Mouse (Mus musculus) neural tube, embryonic 15.5 days (tissue): ENCODE measurements around the gene Dagla. TPM values are rescaled to one million over a fixed set of nuclear protein-coding genes. Genes with fewer than 3 reads are reported as not detected.

Experiments
- ATAC-seq: fragments of 200-750 bp; cut with Nextera tagmentation; 2 replicates; pipeline ENCODE4 v1.8.0; 2017; ENCODE audit warnings: mild to moderate bottlenecking, moderate TSS enrichment, moderate library complexity; ENCODE audit not compliant: low FRiP score
- H3K27ac ChIP-seq: fragments of 300-500 bp; sonication (generic); replicated peaks from 2 replicates; pipeline ENCODE4 v1.5.1; 2015; ENCODE audit warnings: mild to moderate bottlenecking, inconsistent platforms
- H3K27me3 ChIP-seq: fragments of 300-500 bp; sonication (generic); replicated peaks from 2 replicates; pipeline ENCODE4 v1.6.1; 2015; ENCODE audit warnings: inconsistent platforms
- H3K36me3 ChIP-seq: fragments of 300-500 bp; sonication (generic); 2 replicates; pipeline ENCODE4 v1.6.1; 2015; ENCODE audit warnings: inconsistent platforms
- H3K4me1 ChIP-seq: fragments of 300-500 bp; sonication (generic); 2 replicates; pipeline ENCODE4 v1.6.1; 2015; ENCODE audit warnings: inconsistent platforms
- H3K4me2 ChIP-seq: fragments of 300-500 bp; sonication (generic); 2 replicates; pipeline ENCODE4 v1.6.1; 2015; ENCODE audit warnings: inconsistent platforms, mild to moderate bottlenecking, moderate library complexity
- H3K4me3 ChIP-seq: fragments of 300-500 bp; sonication (generic); replicated peaks from 2 replicates; pipeline ENCODE4 v1.5.1; 2015; ENCODE audit warnings: mild to moderate bottlenecking, inconsistent platforms
- H3K9ac ChIP-seq: fragments of 300-500 bp; sonication (generic); replicated peaks from 2 replicates; pipeline ENCODE4 v1.6.1; 2015; ENCODE audit warnings: mild to moderate bottlenecking, inconsistent platforms
- H3K9me3 ChIP-seq: fragments of 300-500 bp; sonication (generic); replicated peaks from 2 replicates; pipeline ENCODE4 v1.6.1; 2016; ENCODE audit warnings: inconsistent platforms
- WGBS: fragments of 180-500 bp; shearing (Covaris S2); methylation state at CpG from one replicate; pipeline ENCODE4 v1.1.7; 2015; ENCODE audit warnings: mixed read lengths; 5-methylcytosine and 5-hydroxymethylcytosine counted together
- polyA plus RNA-seq: library from polyadenylated mRNA; unstranded; fragments of >200 nt; fragmentation: Nextera tagmentation; extraction: Ambion mirVana; gene quantifications from 2 replicates; pipeline ENCODE4 v1.2.1, GENCODE M21; 2015

Dagla gene
- polyA plus RNA-seq, 1 experiment from 2014 or later, result 12.2 TPM

GRCm38 (mm10) chr19:10235784-10236565 lies 68.7 kb downstream of the Dagla start:
- no peak for ATAC-seq
- Histone ChIP-seq H3K9me3 (no peaks in the 10 kb centered on the region), H3K4me3 (no peak overlapping the region), H3K27me3 (peaks cover 17% of the 10 kb centered on the region), H3K4me2 (no peak overlapping the region), H3K36me3 (no peaks in the 10 kb centered on the region), H3K9ac (no peak overlapping the region), H3K27ac (no peak overlapping the region), H3K4me1 (peaks cover 9% of the 10 kb centered on the region)
- 79% methylated on average over 9 of the region's 9 CpGs for WGBS

GRCm38 (mm10) chr19:10232327-10233017 lies 72.2 kb downstream of the Dagla start:
- no peak for ATAC-seq
- Histone ChIP-seq H3K27me3 (0 out of 2 replicates have a peak, but pooled peaks cover 9% of the 10 kb centered on the region), H3K4me3 (no peak overlapping the region), H3K36me3 (no peaks in the 10 kb centered on the region), H3K27ac (no peak overlapping the region), H3K9ac (no peak overlapping the region), H3K4me2 (no peak overlapping the region), H3K9me3 (no peaks in the 10 kb centered on the region), H3K4me1 (no peaks in the 10 kb centered on the region)
- WGBS, result 28% methylated on average over 9 of the region's 9 CpGs

- H3K4me3 ChIP-seq, result no peak overlapping the region
- H3K36me3 ChIP-seq, result no peaks in the 10 kb centered on the region
- ATAC-seq, result no peak
- no peaks in the 10 kb centered on the region for H3K4me1 ChIP-seq
- H3K27ac ChIP-seq, result no peak overlapping the region
- 0 out of 2 replicates have a peak, but pooled peaks cover 9% of the 10 kb centered on the region for H3K27me3 ChIP-seq
- no peak overlapping the region for H3K4me2 ChIP-seq
- no peaks in the 10 kb centered on the region for H3K9me3 ChIP-seq
- no peak overlapping the region for H3K9ac ChIP-seq
- 15% methylated on average over 5 of the region's 5 CpGs for WGBS
These were observed 72.8 kb downstream of the Dagla start for GRCm38 (mm10) chr19:10231871-10232270.

- H3K4me2 ChIP-seq, result no peak overlapping the region
- 9% methylated on average over 7 of the region's 7 CpGs for WGBS
- ATAC-seq, result no peak; the same call in 1 of the 2 replicates
These were observed 73.7 kb downstream of the Dagla start for GRCm38 (mm10) chr19:10231016-10231415.

GRCm38 (mm10) chr19:10225767-10226166 lies 78.9 kb downstream of the Dagla start:
- Histone ChIP-seq H3K4me2 (no peak overlapping the region), H3K9ac (no peak overlapping the region), H3K27ac (no peak overlapping the region), H3K9me3 (no peaks in the 10 kb centered on the region), H3K36me3 (no peaks in the 10 kb centered on the region), H3K4me3 (no peak overlapping the region), H3K27me3 (no peaks in the 10 kb centered on the region), H3K4me1 (peaks cover 4% of the 10 kb centered on the region; the same call in 1 of the 2 replicates)
- ATAC-seq, result no peak
- 83% methylated on average over 4 of the region's 4 CpGs for WGBS

More at GRCm38 (mm10) chr19:10231016-10231415, 73.7 kb downstream of the Dagla start:
- Histone ChIP-seq H3K36me3 (no peaks in the 10 kb centered on the region), H3K4me3 (no peak overlapping the region), H3K9ac (no peak overlapping the region), H3K9me3 (no peaks in the 10 kb centered on the region), H3K27me3 (0 out of 2 replicates have a peak, but pooled peaks cover 9% of the 10 kb centered on the region), H3K27ac (no peak overlapping the region), H3K4me1 (no peaks in the 10 kb centered on the region)

GRCm38 (mm10) chr19:10224637-10225453 lies 79.8 kb downstream of the Dagla start:
- WGBS, result 44% methylated on average over 26 of the region's 26 CpGs
- H3K27ac ChIP-seq, result no peak overlapping the region
- no peak overlapping the region for H3K4me3 ChIP-seq
- no peak overlapping the region for H3K4me2 ChIP-seq
- no peaks in the 10 kb centered on the region for H3K9me3 ChIP-seq
- H3K36me3 ChIP-seq, result no peaks in the 10 kb centered on the region
- peaks cover 4% of the 10 kb centered on the region; the same call in 1 of the 2 replicates for H3K4me1 ChIP-seq
- H3K27me3 ChIP-seq, result no peaks in the 10 kb centered on the region
- H3K9ac ChIP-seq, result no peak overlapping the region
- no peak for ATAC-seq

- Histone ChIP-seq H3K36me3 (no peaks in the 10 kb centered on the region), H3K4me2 (no peak overlapping the region), H3K9me3 (no peaks in the 10 kb centered on the region), H3K4me3 (no peak overlapping the region), H3K27ac (no peak overlapping the region), H3K9ac (no peak overlapping the region), H3K27me3 (no peaks in the 10 kb centered on the region), H3K4me1 (peaks cover 4% of the 10 kb centered on the region; the same call in 1 of the 2 replicates)
- ATAC-seq, result no peak
- WGBS, result 61% methylated on average over 3 of the region's 4 CpGs
These were observed 81.1 kb downstream of the Dagla start for GRCm38 (mm10) chr19:10223561-10223960.

GRCm38 (mm10) chr19:10222656-10223055 lies 82.0 kb downstream of the Dagla start:
- no peak overlapping the region for H3K27ac ChIP-seq
- H3K4me1 ChIP-seq, result peaks cover 4% of the 10 kb centered on the region; the same call in 1 of the 2 replicates
- no peaks in the 10 kb centered on the region for H3K9me3 ChIP-seq
- H3K36me3 ChIP-seq, result no peaks in the 10 kb centered on the region
- H3K4me3 ChIP-seq, result no peak overlapping the region
- H3K9ac ChIP-seq, result no peak overlapping the region
- WGBS, result 47% methylated on average over 8 of the region's 8 CpGs
- ATAC-seq, result no peak
- no peaks in the 10 kb centered on the region for H3K27me3 ChIP-seq
- no peak overlapping the region for H3K4me2 ChIP-seq

- no peak for ATAC-seq
- no peak overlapping the region for H3K4me2 ChIP-seq
- H3K9me3 ChIP-seq, result no peaks in the 10 kb centered on the region
- WGBS, result 58% methylated on average over 4 of the region's 4 CpGs
- peaks cover 4% of the 10 kb centered on the region; the same call in 1 of the 2 replicates for H3K4me1 ChIP-seq
- no peaks in the 10 kb centered on the region for H3K27me3 ChIP-seq
- H3K27ac ChIP-seq, result no peak overlapping the region
- H3K9ac ChIP-seq, result no peak overlapping the region
- no peak overlapping the region for H3K4me3 ChIP-seq
- no peaks in the 10 kb centered on the region for H3K36me3 ChIP-seq
These were observed 83.1 kb downstream of the Dagla start for GRCm38 (mm10) chr19:10221585-10221984.

- Histone ChIP-seq H3K36me3 (no peaks in the 10 kb centered on the region), H3K9ac (no peak overlapping the region), H3K4me3 (no peak overlapping the region), H3K27ac (no peak overlapping the region), H3K9me3 (no peaks in the 10 kb centered on the region), H3K4me1 (no peaks in the 10 kb centered on the region), H3K27me3 (no peaks in the 10 kb centered on the region), H3K4me2 (no peak overlapping the region)
- ATAC-seq, result no peak
- WGBS, result 78% methylated on average over 6 of the region's 6 CpGs
These were observed 85.1 kb downstream of the Dagla start for GRCm38 (mm10) chr19:10219593-10219992.

GRCm38 (mm10) chr19:10219108-10219507 lies 85.6 kb downstream of the Dagla start:
- 41% methylated on average over 3 of the region's 3 CpGs for WGBS
- Histone ChIP-seq H3K27me3 (no peaks in the 10 kb centered on the region), H3K36me3 (no peaks in the 10 kb centered on the region), H3K9me3 (no peaks in the 10 kb centered on the region), H3K4me1 (no peaks in the 10 kb centered on the region), H3K4me2 (no peak overlapping the region), H3K9ac (no peak overlapping the region), H3K4me3 (no peak overlapping the region), H3K27ac (no peak overlapping the region)
- ATAC-seq, result no peak
